In genomic region chr11:50421461-50421860, GRCm38 (mm10) we compare ENCODE assay signal across 9 mouse cellular contexts. TPM values are rescaled to one million over a fixed set of nuclear protein-coding genes. Genes with fewer than 3 reads are reported as not detected.
DNase-seq lines count a peak whose midpoint lies in the region; ATAC-seq and TF ChIP-seq lines count a peak whose summit lies in the region.
"Had no signal": no experiment of that assay in that cellular context is flagged by ENCODE, and none has a peak within 500 bp of the region (broad histone marks: within the 10 kb centered on the region; RNA-seq: fewer than 3 reads in every experiment).

No protein-coding gene starts in this region.

- TF ChIP-seq CTCF in ES-Bruce4 (IDR thresholded peaks at IDR 0.05; ENCODE audit: low read depth, low read length), result no peak
- 0 out of 2 replicates have a peak, but pooled peaks have one; percentile 3 for TF ChIP-seq CTCF in forebrain, postnatal 0 days (IDR thresholded peaks at IDR 0.05; ENCODE audit: low read depth)

- 55% methylated on average over 5 of the region's 5 CpGs for WGBS in heart, embryonic 10.5 days
- 43% methylated on average over 5 of the region's 5 CpGs for WGBS in forebrain, postnatal 0 days
- WGBS in liver, embryonic 16.5 days (ENCODE audit: insufficient replicate concordance), result 55% methylated on average over 5 of the region's 5 CpGs

- no peak for TF ChIP-seq POLR2A in ES-Bruce4 (IDR thresholded peaks at IDR 0.05; ENCODE audit: insufficient read depth, low read length)

- H3K4me1 ChIP-seq in heart, embryonic 10.5 days, result peaks cover 6% of the 10 kb centered on the region; the same call in 1 of the 2 replicates
- H3K4me1 ChIP-seq in ES-Bruce4 (ENCODE audit: control insufficient read depth, insufficient read depth, low read length), result peaks cover 2% of the 10 kb centered on the region
- H3K4me1 ChIP-seq in forebrain, postnatal 0 days (ENCODE audit: insufficient read depth), result peaks cover 4% of the 10 kb centered on the region; the same call in 1 of the 2 replicates
- peaks cover 5% of the 10 kb centered on the region for H3K4me1 ChIP-seq in liver, embryonic 16.5 days (ENCODE audit: control insufficient read depth, low read depth, low read length)

- H3K36me3 ChIP-seq in heart, embryonic 10.5 days, result peaks cover 17% of the 10 kb centered on the region
- H3K36me3 ChIP-seq in ES-Bruce4 (ENCODE audit: control insufficient read depth, insufficient read depth, low read length, poor library complexity, severe bottlenecking), result no peaks in the 10 kb centered on the region; the same call in 1 of the 2 replicates
- H3K36me3 ChIP-seq in forebrain, postnatal 0 days (ENCODE audit: insufficient read depth), result peaks cover 27% of the 10 kb centered on the region
- no peaks in the 10 kb centered on the region; the same call in 1 of the 2 replicates for H3K36me3 ChIP-seq in liver, embryonic 16.5 days (ENCODE audit: control insufficient read depth, insufficient read depth)

- peak; percentile 5 for ATAC-seq in forebrain, postnatal 0 days
- no peak for ATAC-seq in liver, embryonic 16.5 days (ENCODE audit: low read depth)
- ATAC-seq in CD4-positive, CD25-positive, alpha-beta regulatory T cell, adult 4 months, result no peak

- no peaks in the 10 kb centered on the region for H3K27me3 ChIP-seq in heart, embryonic 10.5 days (ENCODE audit: insufficient read depth, poor library complexity, severe bottlenecking)
- no peaks in the 10 kb centered on the region for H3K27me3 ChIP-seq in ES-Bruce4 (ENCODE audit: control insufficient read depth, insufficient read depth, low read length, poor library complexity, severe bottlenecking)
- no peaks in the 10 kb centered on the region for H3K27me3 ChIP-seq in forebrain, postnatal 0 days (ENCODE audit: insufficient read depth, low read length)
- no peaks in the 10 kb centered on the region for H3K27me3 ChIP-seq in liver, embryonic 16.5 days (ENCODE audit: control insufficient read depth, insufficient read depth, low read depth, low read length)

- TF ChIP-seq EP300 in ES-Bruce4 (IDR thresholded peaks at IDR 0.05; ENCODE audit: insufficient read depth, low read depth, low read length), result no peak

- no peaks in the 10 kb centered on the region for H3K9me3 ChIP-seq in heart, embryonic 10.5 days
- no peaks in the 10 kb centered on the region for H3K9me3 ChIP-seq in ES-Bruce4 (replicated peaks; ENCODE audit: control insufficient read depth, insufficient read depth, low read length, poor library complexity, severe bottlenecking)
- H3K9me3 ChIP-seq in forebrain, postnatal 0 days (ENCODE audit: low read length), result no peaks in the 10 kb centered on the region
- H3K9me3 ChIP-seq in liver, embryonic 16.5 days (replicated peaks; ENCODE audit: control insufficient read depth, low read length), result no peaks in the 10 kb centered on the region

- H3K4me2 ChIP-seq in forebrain, postnatal 0 days (ENCODE audit: low read depth), result peak overlapping the region; percentile 59
- H3K4me2 ChIP-seq in liver, embryonic 16.5 days (ENCODE audit: low read depth, low read length), result peak overlapping the region; percentile 67

- intact Hi-C loops in heart, postnatal 36 days (cut with DNase I), result no loop called here

- DNase-seq in heart, embryonic 10.5 days (ENCODE audit: low spot score), result no peak
- no peak for DNase-seq in heart, postnatal 36 days
- no peak for DNase-seq in forebrain, postnatal 0 days
- DNase-seq in Muller cell, postnatal 12 days (ENCODE audit: inconsistent ontology term), result no peak
- no peak for DNase-seq in c-Kit-positive CD71-positive TER-119-positive erythroid progenitor cells, embryonic 14.5 days (ENCODE audit: low spot score)
- DNase-seq: gastrocnemius, postnatal 36 days had no signal

- H3K4me3 ChIP-seq in heart, embryonic 10.5 days, result peak overlapping the region; percentile 58
- H3K4me3 ChIP-seq in ES-Bruce4 (ENCODE audit: low read depth, low read length), result peak overlapping the region; percentile 70
- H3K4me3 ChIP-seq in forebrain, postnatal 0 days (ENCODE audit: low read depth, low read length), result peak overlapping the region; percentile 35
- H3K4me3 ChIP-seq in liver, embryonic 16.5 days (ENCODE audit: low read depth, low read length), result peak overlapping the region; percentile 43

- peak overlapping the region; percentile 70 for H3K27ac ChIP-seq in heart, embryonic 10.5 days
- no peak overlapping the region for H3K27ac ChIP-seq in ES-Bruce4 (ENCODE audit: insufficient read depth, low read length)
- no peak overlapping the region for H3K27ac ChIP-seq in forebrain, postnatal 0 days (ENCODE audit: low read depth, low read length)
- no peak overlapping the region for H3K27ac ChIP-seq in liver, embryonic 16.5 days (ENCODE audit: low read length)

- peak overlapping the region; percentile 27; the same call in 1 of the 2 replicates for H3K9ac ChIP-seq in ES-Bruce4 (ENCODE audit: low read depth, poor library complexity, severe bottlenecking)
- H3K9ac ChIP-seq in forebrain, postnatal 0 days, result peak overlapping the region; percentile 39
- H3K9ac ChIP-seq in liver, embryonic 16.5 days (ENCODE audit: low read depth, low read length), result no peak overlapping the region

RNA-seq across cellular contexts. Expression of gene Rufy1, which starts 9.5 kb away (rescaled TPM):
- polyA plus RNA-seq in heart, embryonic 10.5 days (2016; fragmentation: Nextera tagmentation; extraction: Ambion mirVana), result 16.6 and 18.3 TPM in 2 replicates
- 10 to 100 TPM; 29.8 to 29.9 TPM for total RNA-seq in heart, postnatal 36 days (2021)
- polyA plus RNA-seq in ES-Bruce4 (2011; ENCODE audit: insufficient read depth, insufficient read length, low read depth, missing spikeins), result 13.0 and 13.8 TPM in 2 replicates
- total RNA-seq in forebrain, postnatal 0 days (2014; rRNA removed), result 20.5 and 22.6 TPM in 2 replicates
- 18.3 and 25.0 TPM in 2 replicates for polyA plus RNA-seq in forebrain, postnatal 0 days (2015; fragmentation: Nextera tagmentation; extraction: Ambion mirVana)
- polyA plus RNA-seq in liver, embryonic 16.5 days (2015; fragmentation: Nextera tagmentation; extraction: Ambion mirVana), result 6.0 and 8.4 TPM in 2 replicates
- polyA plus RNA-seq in CD4-positive, CD25-positive, alpha-beta regulatory T cell, adult 4 months (2017; shearing (Covaris generic)), result 10 to 100 TPM; 11.9 to 15.4 TPM

RNA-seq across cellular contexts. Expression of gene Hnrnph1, which starts 44.7 kb away (rescaled TPM):
- 253 and 367 TPM in 2 replicates for polyA plus RNA-seq in heart, embryonic 10.5 days (2016; fragmentation: Nextera tagmentation; extraction: Ambion mirVana)
- total RNA-seq in heart, postnatal 36 days (2021), result 100 to 1,000 TPM in 1 of 2 experiments, 10 to 100 TPM in 1; 97.8 to 106 TPM
- 531 and 559 TPM in 2 replicates for polyA plus RNA-seq in ES-Bruce4 (2011; ENCODE audit: insufficient read depth, insufficient read length, low read depth, missing spikeins)
- total RNA-seq in forebrain, postnatal 0 days (2014; rRNA removed), result 325 and 407 TPM in 2 replicates
- 297 and 302 TPM in 2 replicates for polyA plus RNA-seq in forebrain, postnatal 0 days (2015; fragmentation: Nextera tagmentation; extraction: Ambion mirVana)
- 93.6 and 95.8 TPM in 2 replicates for polyA plus RNA-seq in liver, embryonic 16.5 days (2015; fragmentation: Nextera tagmentation; extraction: Ambion mirVana)
- 100 to 1,000 TPM; 195 to 207 TPM for polyA plus RNA-seq in CD4-positive, CD25-positive, alpha-beta regulatory T cell, adult 4 months (2017; shearing (Covaris generic))
